Mouse (Mus musculus) midbrain, embryonic 13.5 days (tissue): ENCODE measurements around the gene Abhd12. TPM values are rescaled to one million over a fixed set of nuclear protein-coding genes. Genes with fewer than 3 reads are reported as not detected.
A peak's percentile ranks its signal among the peaks of the same experiment; 100 is the strongest.

Experiments
- ATAC-seq: fragments of 200-750 bp; cut with Nextera tagmentation; 2 replicates; pipeline ENCODE4 v1.8.0; 2017; ENCODE audit warnings: mild to moderate bottlenecking, moderate TSS enrichment, moderate library complexity
- H3K27ac ChIP-seq: fragments of 300-500 bp; sonication (generic); 2 replicates; pipeline ENCODE4 v1.5.1; 2015; ENCODE audit warnings: inconsistent platforms, mild to moderate bottlenecking, moderate library complexity
- H3K27me3 ChIP-seq: fragments of 300-500 bp; sonication (generic); 2 replicates; pipeline ENCODE4 v1.6.1; 2015; ENCODE audit warnings: mild to moderate bottlenecking, inconsistent platforms
- H3K36me3 ChIP-seq: fragments of 300-500 bp; sonication (generic); 2 replicates; pipeline ENCODE4 v1.6.1; 2015; ENCODE audit warnings: mild to moderate bottlenecking, inconsistent platforms
- H3K4me1 ChIP-seq: fragments of 300-500 bp; sonication (generic); replicated peaks from 2 replicates; pipeline ENCODE4 v1.6.1; 2015; ENCODE audit warnings: inconsistent platforms
- H3K4me2 ChIP-seq: fragments of 300-500 bp; sonication (generic); replicated peaks from 2 replicates; pipeline ENCODE4 v1.6.1; 2015; ENCODE audit warnings: moderate library complexity, mild to moderate bottlenecking, inconsistent platforms
- H3K4me3 ChIP-seq: fragments of 300-500 bp; sonication (generic); replicated peaks from 2 replicates; pipeline ENCODE4 v1.5.1; 2015; ENCODE audit warnings: mild to moderate bottlenecking, inconsistent platforms
- H3K9ac ChIP-seq: fragments of 300-500 bp; sonication (generic); replicated peaks from 2 replicates; pipeline ENCODE4 v1.6.1; 2015; ENCODE audit warnings: mild to moderate bottlenecking, inconsistent platforms
- H3K9me3 ChIP-seq: fragments of 300-500 bp; sonication (generic); 2 replicates; pipeline ENCODE4 v1.6.1; 2016; ENCODE audit warnings: mild to moderate bottlenecking, inconsistent platforms
- WGBS: fragments of 180-500 bp; shearing (Covaris S2); methylation state at CpG from one replicate; pipeline ENCODE4 v1.1.7; 2015; 5-methylcytosine and 5-hydroxymethylcytosine counted together
- polyA plus RNA-seq: library from polyadenylated mRNA; unstranded; fragments of >200 nt; fragmentation: Nextera tagmentation; extraction: Ambion mirVana; gene quantifications from 2 replicates; pipeline ENCODE4 v1.2.1, GENCODE M21; 2015

The Abhd12 gene
- polyA plus RNA-seq, 1 experiment from 2014 or later, result 84.8 TPM

DNA sequence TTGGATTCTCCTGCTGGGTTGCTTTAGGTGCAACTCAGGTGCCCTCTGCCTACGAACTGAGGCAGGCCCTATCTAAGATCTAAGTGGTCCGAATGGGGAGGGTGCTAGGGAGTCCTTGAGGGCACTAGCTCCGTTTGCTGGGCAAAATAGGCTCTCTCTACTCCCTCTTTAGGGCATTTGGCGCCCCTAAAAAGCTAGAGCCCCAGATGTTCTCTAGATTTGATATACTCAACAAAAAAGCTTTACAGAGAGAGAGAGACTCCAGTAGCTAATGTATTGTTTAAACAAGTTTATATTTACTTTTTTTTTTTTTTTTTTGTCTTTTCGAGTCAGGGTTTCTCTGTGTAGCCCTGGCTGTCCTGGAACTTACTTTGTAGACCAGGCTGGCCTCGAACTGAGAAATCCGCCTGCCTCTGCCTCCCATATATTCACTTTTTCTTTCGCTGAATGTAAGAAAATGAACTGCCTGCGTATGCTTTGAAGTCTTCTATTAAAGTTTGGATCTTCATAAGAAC, 452 bp upstream of the Abhd12 start, which contains the start of gene Gins1:
Gins1 (plus strand) TSS at position 465 of the 515 bp plus-strand sequence.
- peak within 1 kb of the TSS; percentile 91 for H3K27ac ChIP-seq
- H3K27me3 ChIP-seq, result no peaks in the 10 kb centered on the region
- no peak for ATAC-seq
- H3K36me3 ChIP-seq, result 0 out of 2 replicates have a peak, but pooled peaks cover 5% of the 10 kb centered on the region
- H3K4me1 ChIP-seq, result peaks cover 23% of the 10 kb centered on the region
- peak within 1 kb of the TSS; percentile 86 for H3K4me2 ChIP-seq
- peak within 1 kb of the TSS; percentile 92 for H3K9ac ChIP-seq
- peak within 1 kb of the TSS; percentile 81 for H3K4me3 ChIP-seq
- no peaks in the 10 kb centered on the region for H3K9me3 ChIP-seq
- WGBS, result 42% methylated on average over 9 of the region's 9 CpGs

DNA sequence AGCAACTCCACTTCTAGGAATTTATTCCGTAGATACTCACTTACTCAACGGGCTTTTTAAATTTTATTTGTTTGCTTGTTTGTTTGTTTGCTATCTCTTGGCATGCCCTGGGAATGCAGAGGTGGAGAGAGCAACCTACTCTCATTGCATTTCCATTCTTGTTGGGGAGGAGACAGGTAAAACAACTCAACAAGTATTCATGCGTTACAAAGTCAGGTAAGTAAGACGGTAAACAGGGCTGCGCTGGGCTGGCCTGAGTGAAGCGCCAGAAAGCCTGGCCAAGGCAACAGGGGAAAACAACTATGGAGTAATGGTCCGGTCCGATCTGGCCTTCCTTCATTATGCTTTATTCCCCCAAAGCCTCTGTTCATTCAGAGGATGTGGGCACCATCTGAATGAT, 2.2 kb downstream of the Abhd12 start:
- WGBS, result 90% methylated on average over 8 of the region's 8 CpGs
- no peak for ATAC-seq
- Histone ChIP-seq H3K36me3 (0 out of 2 replicates have a peak, but pooled peaks cover 7% of the 10 kb centered on the region), H3K27me3 (no peaks in the 10 kb centered on the region), H3K4me3 (no peak overlapping the region; the same call in 1 of the 2 replicates), H3K9ac (no peak overlapping the region), H3K4me2 (peak overlapping the region; percentile 17), H3K4me1 (peaks cover 21% of the 10 kb centered on the region), H3K9me3 (no peaks in the 10 kb centered on the region), H3K27ac (no peak overlapping the region)

DNA sequence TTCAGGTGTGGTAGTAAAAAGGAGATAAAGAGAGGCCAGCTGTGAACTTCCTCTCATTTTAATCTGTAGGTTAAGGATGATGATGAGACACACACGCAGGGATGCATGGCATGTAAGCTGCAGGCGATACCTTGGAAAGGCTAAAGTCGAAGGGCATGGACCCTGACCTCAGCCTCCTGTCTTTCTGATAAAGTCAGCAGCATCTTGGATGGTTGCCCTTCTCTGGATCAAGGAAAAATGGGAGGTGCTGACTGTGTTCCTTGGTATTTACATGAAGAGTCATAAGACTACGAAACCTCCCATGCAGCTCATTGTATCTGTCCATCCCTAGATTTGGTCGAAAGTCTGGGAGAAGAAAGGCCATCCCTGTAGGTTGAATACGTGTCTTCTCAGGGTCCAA, 4.2 kb downstream of the Abhd12 start:
- H3K4me3 ChIP-seq, result no peak overlapping the region
- H3K4me1 ChIP-seq, result peaks cover 21% of the 10 kb centered on the region
- no peak overlapping the region for H3K9ac ChIP-seq
- H3K9me3 ChIP-seq, result no peaks in the 10 kb centered on the region
- 94% methylated on average over 6 of the region's 6 CpGs for WGBS
- ATAC-seq, result no peak
- H3K27ac ChIP-seq, result no peak overlapping the region
- H3K27me3 ChIP-seq, result no peaks in the 10 kb centered on the region
- H3K36me3 ChIP-seq, result 0 out of 2 replicates have a peak, but pooled peaks cover 8% of the 10 kb centered on the region
- no peak overlapping the region for H3K4me2 ChIP-seq

DNA sequence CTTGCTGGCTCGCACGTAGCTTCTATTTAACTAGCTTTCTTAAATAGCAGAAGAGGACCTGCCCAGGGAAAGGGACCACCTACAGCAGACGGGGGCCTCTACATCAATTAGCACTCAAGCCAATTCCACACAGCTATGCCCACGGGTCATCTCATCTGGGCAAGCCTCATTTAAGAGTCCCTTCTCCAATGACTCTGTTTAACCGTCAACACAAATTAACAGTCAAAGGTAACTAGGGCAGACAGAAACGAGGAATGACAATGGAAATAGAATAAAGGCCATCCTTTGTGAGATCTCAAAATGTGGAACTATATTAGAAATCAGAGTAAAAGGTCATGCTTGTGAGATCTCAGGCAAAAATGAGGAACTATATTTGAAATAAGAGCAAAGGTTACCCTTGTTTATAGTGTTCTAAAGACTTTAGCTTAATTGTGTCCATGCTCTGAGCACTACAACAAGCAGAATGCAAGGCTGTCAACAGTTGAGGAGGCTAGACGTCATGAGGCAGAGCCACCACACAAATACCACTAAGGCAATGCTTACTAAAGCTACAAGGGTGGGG, 8.8 kb downstream of the Abhd12 start:
- H3K9ac ChIP-seq, result no peak overlapping the region
- ATAC-seq, result no peak
- no peaks in the 10 kb centered on the region for H3K27me3 ChIP-seq
- H3K9me3 ChIP-seq, result no peaks in the 10 kb centered on the region
- H3K4me2 ChIP-seq, result no peak overlapping the region
- no peak overlapping the region for H3K4me3 ChIP-seq
- WGBS, result 89% methylated on average over 7 of the region's 7 CpGs
- H3K4me1 ChIP-seq, result no peaks in the 10 kb centered on the region
- H3K36me3 ChIP-seq, result 0 out of 2 replicates have a peak, but pooled peaks cover 8% of the 10 kb centered on the region
- H3K27ac ChIP-seq, result no peak overlapping the region

DNA sequence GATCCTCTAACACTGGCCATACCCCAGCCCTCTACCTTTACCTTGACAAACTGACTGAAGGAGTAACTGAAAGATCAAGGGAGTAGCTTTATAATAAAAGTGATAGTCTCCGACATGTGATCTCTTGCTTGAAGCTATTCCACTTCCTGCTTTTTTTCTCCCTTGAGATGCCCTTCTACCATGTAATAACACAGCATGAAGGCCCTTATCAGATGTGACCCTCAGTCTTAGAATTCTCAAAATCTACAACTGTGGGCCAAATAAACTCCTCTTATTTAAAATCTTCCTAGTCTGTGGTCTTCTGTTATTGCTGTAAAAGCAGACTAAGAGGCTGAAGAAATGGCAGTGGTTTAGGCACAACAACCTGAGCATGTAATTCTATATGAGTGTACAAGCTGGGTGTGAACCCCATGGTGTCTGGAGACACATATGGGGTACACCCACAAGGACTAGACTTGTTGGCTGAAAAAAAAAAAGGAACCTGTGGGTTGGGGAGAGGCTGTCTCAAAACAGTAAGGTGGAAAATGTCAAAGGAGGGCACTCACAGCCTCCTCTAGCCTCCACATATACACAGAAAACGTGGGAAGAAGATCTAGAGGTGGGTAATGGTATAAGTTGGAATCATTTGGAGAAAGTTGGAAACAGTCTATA, 9.8 kb downstream of the Abhd12 start:
- Histone ChIP-seq H3K4me2 (no peak overlapping the region), H3K9me3 (no peaks in the 10 kb centered on the region), H3K27me3 (no peaks in the 10 kb centered on the region), H3K36me3 (0 out of 2 replicates have a peak, but pooled peaks cover 2% of the 10 kb centered on the region), H3K4me3 (no peak overlapping the region), H3K27ac (no peak overlapping the region), H3K4me1 (no peaks in the 10 kb centered on the region), H3K9ac (no peak overlapping the region)
- no peak for ATAC-seq
- 85% methylated on average over 2 of the region's 2 CpGs for WGBS

DNA sequence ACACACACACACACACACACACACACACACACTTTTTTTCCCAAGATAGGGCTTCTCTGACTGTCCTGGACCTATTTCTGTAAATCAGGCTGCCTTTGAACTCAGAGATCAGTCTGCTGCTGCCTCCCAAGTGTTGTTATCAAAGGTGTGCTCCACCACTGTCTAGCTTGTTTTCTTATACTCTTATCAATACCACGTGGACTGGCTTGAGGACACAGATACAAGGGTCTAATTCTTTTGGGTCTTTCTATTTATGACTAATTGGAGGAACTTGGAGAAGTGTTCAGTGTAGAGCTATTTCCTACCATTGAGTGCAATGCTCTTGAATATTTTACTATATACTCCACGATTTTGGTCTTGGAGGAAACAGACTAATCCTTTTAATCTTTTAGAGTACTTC, 17.2 kb downstream of the Abhd12 start:
- no peaks in the 10 kb centered on the region for H3K4me1 ChIP-seq
- ATAC-seq, result no peak
- H3K27ac ChIP-seq, result no peak overlapping the region
- no peak overlapping the region for H3K4me2 ChIP-seq
- no peak overlapping the region for H3K9ac ChIP-seq
- no peaks in the 10 kb centered on the region for H3K27me3 ChIP-seq
- no peak overlapping the region for H3K4me3 ChIP-seq
- H3K36me3 ChIP-seq, result peaks cover 3% of the 10 kb centered on the region; the same call in 1 of the 2 replicates
- H3K9me3 ChIP-seq, result no peaks in the 10 kb centered on the region
- 85% methylated on average over 2 of the region's 2 CpGs for WGBS

DNA sequence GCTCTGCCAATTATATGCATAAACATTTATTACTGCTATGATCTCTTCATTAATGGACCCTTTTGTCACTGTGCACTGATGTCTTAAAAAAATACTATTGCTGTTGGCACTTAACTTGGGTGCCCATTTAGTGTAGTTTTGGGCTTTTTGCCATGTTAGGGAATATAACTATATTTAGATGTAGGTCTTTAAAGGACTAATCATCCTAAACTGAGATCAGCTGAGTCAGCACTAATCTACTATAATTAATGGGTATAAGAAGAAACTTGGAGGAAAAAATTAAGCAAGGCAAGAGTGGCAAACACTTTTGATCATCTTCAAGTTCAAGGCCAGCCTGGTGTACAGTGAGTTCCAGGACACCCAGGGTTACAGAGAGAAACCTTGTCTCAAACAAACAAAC, 18.2 kb downstream of the Abhd12 start:
- no peak for ATAC-seq
- H3K9ac ChIP-seq, result no peak overlapping the region
- no peaks in the 10 kb centered on the region for H3K9me3 ChIP-seq
- no peak overlapping the region for H3K4me3 ChIP-seq
- no peak overlapping the region for H3K4me2 ChIP-seq
- H3K27me3 ChIP-seq, result no peaks in the 10 kb centered on the region
- H3K36me3 ChIP-seq, result peaks cover 3% of the 10 kb centered on the region; the same call in 1 of the 2 replicates
- no peak overlapping the region for H3K27ac ChIP-seq
- H3K4me1 ChIP-seq, result no peaks in the 10 kb centered on the region

DNA sequence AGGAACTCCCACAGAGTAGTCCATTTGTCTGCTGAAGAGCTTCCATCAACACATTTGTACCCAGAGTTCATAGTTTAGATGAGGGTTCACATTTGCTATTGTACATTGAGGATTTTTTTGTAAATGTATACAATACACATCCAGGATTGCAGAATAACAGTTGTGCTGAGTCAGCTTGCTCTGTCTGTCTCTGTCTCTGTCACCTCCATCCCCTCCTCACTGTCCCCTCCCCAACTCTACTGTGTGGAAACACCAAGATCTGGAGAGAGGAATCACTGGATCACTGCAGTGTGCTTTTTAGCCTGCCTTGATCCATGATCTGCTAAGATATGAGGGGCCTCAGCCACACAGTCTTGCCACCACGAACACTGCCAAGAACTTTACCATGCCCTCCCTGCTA, 18.7 kb downstream of the Abhd12 start:
- ATAC-seq, result no peak
- Histone ChIP-seq H3K4me2 (no peak overlapping the region), H3K36me3 (peaks cover 3% of the 10 kb centered on the region; the same call in 1 of the 2 replicates), H3K4me1 (no peaks in the 10 kb centered on the region), H3K27me3 (no peaks in the 10 kb centered on the region), H3K27ac (no peak overlapping the region), H3K9ac (no peak overlapping the region), H3K9me3 (no peaks in the 10 kb centered on the region), H3K4me3 (no peak overlapping the region)
- 86% methylated on average over 1 of the region's 1 CpGs for WGBS

DNA sequence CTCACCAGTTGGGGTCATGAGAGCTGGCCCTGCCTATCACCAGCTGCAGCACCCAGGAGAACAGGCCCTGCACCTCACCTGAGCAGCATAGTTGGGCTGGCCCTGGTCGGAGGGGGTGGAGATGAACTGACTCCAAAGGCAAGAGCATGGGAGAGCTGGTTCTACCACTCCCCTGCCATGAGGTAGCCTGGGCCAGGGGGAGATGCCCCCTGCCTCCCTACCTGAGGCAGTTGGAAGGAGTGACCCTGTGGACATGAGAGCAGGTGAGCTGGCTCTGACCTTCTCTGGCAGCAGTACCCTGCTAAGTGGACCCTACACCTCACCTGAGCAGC, 19.8 kb downstream of the Abhd12 start:
- Histone ChIP-seq H3K9me3 (no peaks in the 10 kb centered on the region), H3K27ac (no peak overlapping the region), H3K36me3 (peaks cover 3% of the 10 kb centered on the region; the same call in 1 of the 2 replicates), H3K27me3 (no peaks in the 10 kb centered on the region), H3K4me3 (no peak overlapping the region), H3K9ac (no peak overlapping the region), H3K4me1 (no peaks in the 10 kb centered on the region), H3K4me2 (no peak overlapping the region)
- 86% methylated on average over 1 of the region's 1 CpGs for WGBS
- ATAC-seq, result peak; percentile 48; the same call in 1 of the 2 replicates

DNA sequence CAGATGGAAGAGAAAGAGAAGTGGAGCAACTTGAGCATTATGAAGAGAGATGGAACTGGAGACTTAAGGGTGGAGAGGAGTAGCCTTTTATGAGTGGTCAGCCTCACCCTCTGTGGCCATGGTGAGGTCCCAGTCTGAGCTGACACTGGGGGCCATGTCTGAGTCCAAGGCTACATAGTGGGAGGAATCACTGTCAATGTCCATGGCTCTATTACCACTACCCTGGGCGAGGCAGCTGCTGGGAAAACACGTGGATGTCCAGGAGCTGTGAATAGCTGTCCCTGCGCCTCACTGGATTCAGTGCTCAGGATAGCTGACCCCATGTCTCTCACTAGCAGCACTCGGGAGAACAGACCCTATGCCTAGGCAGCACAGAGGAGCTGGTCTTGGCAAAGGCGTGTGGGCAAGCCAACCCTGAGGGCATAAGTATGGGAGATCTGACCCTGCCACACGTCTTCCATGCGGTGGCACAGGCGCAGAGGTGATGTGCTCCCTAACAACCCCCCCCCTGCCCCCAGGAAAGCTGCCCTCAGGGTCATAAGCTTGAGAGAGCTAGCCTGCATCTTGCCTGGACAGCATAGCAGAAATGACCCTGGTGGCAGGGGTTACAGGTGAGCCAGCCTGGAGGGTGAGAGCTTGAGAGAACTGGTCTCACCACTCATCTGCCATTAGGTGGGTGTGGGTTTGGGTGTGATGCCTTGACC, 20.3 kb downstream of the Abhd12 start:
- no peak for ATAC-seq
- H3K9ac ChIP-seq, result no peak overlapping the region
- no peak overlapping the region for H3K4me2 ChIP-seq
- no peaks in the 10 kb centered on the region for H3K4me1 ChIP-seq
- no peaks in the 10 kb centered on the region for H3K9me3 ChIP-seq
- H3K27me3 ChIP-seq, result no peaks in the 10 kb centered on the region
- H3K4me3 ChIP-seq, result no peak overlapping the region
- no peak overlapping the region for H3K27ac ChIP-seq
- 92% methylated on average over 8 of the region's 8 CpGs for WGBS
- H3K36me3 ChIP-seq, result peaks cover 3% of the 10 kb centered on the region; the same call in 1 of the 2 replicates

DNA sequence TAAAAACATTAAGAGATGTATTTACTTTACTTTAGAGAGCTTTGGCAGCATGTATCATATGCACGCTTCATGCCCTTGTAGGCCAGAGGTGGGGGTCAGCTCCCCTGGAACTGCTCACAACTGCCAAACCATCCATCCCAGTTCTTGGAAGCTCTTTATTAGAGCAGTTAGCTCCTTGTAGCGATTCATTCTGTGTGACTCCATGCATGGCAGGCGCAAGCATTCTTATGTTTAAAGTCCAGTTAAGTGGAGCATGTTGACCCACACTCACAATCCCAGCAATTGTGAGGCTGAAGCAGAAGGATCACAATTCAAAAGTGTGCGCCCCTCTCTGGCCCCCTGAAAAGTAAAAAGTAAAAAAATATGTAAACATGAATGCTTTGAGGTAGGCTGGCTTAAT, 27.0 kb downstream of the Abhd12 start:
- 88% methylated on average over 4 of the region's 4 CpGs for WGBS
- no peaks in the 10 kb centered on the region for H3K36me3 ChIP-seq
- no peak overlapping the region for H3K4me3 ChIP-seq
- no peaks in the 10 kb centered on the region for H3K4me1 ChIP-seq
- H3K27ac ChIP-seq, result no peak overlapping the region
- no peak overlapping the region for H3K4me2 ChIP-seq
- H3K27me3 ChIP-seq, result no peaks in the 10 kb centered on the region
- no peaks in the 10 kb centered on the region for H3K9me3 ChIP-seq
- no peak for ATAC-seq
- no peak overlapping the region for H3K9ac ChIP-seq

DNA sequence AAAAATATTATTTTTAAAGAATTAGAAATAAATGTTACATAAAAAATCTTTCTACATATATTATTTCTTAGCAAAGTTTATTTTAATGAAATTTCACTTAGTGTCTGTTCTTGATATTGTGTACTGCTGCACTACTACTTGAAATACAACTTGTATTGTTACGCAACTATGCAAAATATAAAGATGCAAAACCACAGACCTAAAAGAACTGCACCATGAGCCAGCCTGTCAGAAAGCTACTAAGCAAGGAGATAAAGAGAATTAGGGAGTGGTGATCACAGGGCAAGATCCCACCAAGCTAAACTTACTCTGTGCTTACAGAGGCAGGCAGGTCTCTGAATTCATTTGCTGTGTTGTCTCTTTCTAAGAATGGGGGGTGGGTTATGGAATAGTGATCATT, 29.3 kb downstream of the Abhd12 start:
- Histone ChIP-seq H3K4me1 (no peaks in the 10 kb centered on the region), H3K9ac (no peak overlapping the region), H3K36me3 (no peaks in the 10 kb centered on the region), H3K27me3 (no peaks in the 10 kb centered on the region), H3K4me2 (no peak overlapping the region), H3K27ac (no peak overlapping the region), H3K9me3 (no peaks in the 10 kb centered on the region), H3K4me3 (no peak overlapping the region)
- no peak for ATAC-seq
- WGBS, result 100% methylated on average over 1 of the region's 1 CpGs
